Mouse (Mus musculus): Measurements from ENCODE around the gene 2310034G01Rik.

DNA sequence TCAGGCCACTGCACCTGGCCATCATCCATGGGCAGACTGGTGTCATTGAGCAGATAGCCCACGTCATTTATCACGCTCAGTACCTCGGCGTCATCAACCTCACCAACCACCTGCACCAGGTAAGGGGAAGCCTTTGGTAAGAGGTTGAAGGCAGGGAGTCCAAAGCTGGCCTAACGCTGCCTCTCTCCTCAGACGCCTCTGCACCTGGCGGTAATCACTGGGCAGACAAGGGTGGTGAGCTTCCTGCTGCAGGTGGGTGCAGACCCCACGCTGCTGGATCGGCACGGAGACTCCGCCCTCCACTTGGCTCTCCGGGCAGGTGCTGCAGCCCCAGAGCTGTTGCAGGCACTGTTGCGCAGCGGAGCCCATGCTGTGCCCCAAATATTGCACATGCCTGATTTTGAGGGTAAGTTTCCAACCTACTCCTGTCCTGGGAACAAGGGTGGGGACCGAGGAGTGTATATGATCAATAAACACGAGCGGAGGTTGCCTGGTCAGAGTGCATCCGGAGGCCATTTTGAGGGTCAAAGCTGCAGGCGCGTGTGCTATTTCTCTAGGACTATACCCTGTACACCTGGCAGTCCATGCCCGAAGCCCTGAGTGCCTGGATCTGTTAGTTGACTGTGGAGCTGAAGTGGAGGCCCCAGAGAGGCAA, 40.3 kb downstream of the 2310034G01Rik start:
- TF ChIP-seq CTCF (IDR thresholded peaks at IDR 0.05; ENCODE audit: borderline replicate concordance, insufficient read depth, low read length) (no peak), POLR2A (IDR thresholded peaks at IDR 0.05; ENCODE audit: low read depth, low read length) (no peak)
